Mouse (Mus musculus) CH12.LX (cell line): ENCODE measurements around the gene Gm49396. TPM values are rescaled to one million over a fixed set of nuclear protein-coding genes. Genes with fewer than 3 reads are reported as not detected.
A peak's percentile ranks its signal among the peaks of the same experiment; 100 is the strongest.

Experiments
- DNase-seq: peaks from one replicate; pipeline ENCODE4 v3.0.0-alpha.2; 2013; ENCODE audit errors: extremely low read depth
- H3K27ac ChIP-seq: 2 replicates; pipeline ENCODE4 v1.5.1; 2012; ENCODE audit warnings: low read depth, mild to moderate bottlenecking, control low read depth, moderate library complexity; ENCODE audit not compliant: insufficient read depth
- H3K27me3 ChIP-seq: replicated peaks from 2 replicates; pipeline ENCODE3; 2012; ENCODE audit warnings: inconsistent platforms
- H3K36me3 ChIP-seq, 2 experiments: replicated peaks in 1 of 2; 2 replicates each; pipeline versions ENCODE3 to v1.6.1; 2012; ENCODE audit warnings: inconsistent platforms in 1 of 2, low read length in 1 of 2, mild to moderate bottlenecking in 1 of 2, mixed read lengths in 1 of 2, moderate library complexity in 1 of 2; ENCODE audit not compliant: control insufficient read depth in 1 of 2, insufficient read depth in 1 of 2
- H3K4me1 ChIP-seq, 2 experiments: 2 replicates each; pipeline ENCODE4 v1.6.1; 2012; ENCODE audit warnings: inconsistent platforms in 1 of 2, moderate library complexity in 1 of 2; ENCODE audit not compliant: insufficient read depth in 2 of 2, control insufficient read depth in 1 of 2
- H3K4me2 ChIP-seq: 2 replicates; pipeline ENCODE4 v1.6.1; 2012; ENCODE audit warnings: low read depth, mild to moderate bottlenecking, control low read depth; ENCODE audit not compliant: poor library complexity, insufficient read depth, severe bottlenecking
- H3K4me3 ChIP-seq, 3 experiments: fragments of 150-350 bp in 1 of 3; sonication (generic) in 1 of 3; replicated peaks in 1 of 3; 2 replicates each; pipeline versions ENCODE3 to v1.5.1; 2011 to 2012; ENCODE audit warnings: low read depth in 2 of 3, low read length in 2 of 3, mild to moderate bottlenecking in 2 of 3, moderate library complexity in 2 of 3, control low read depth in 1 of 3, improper control_type of control experiment in 1 of 3, inconsistent platforms in 1 of 3, mixed read lengths in 1 of 3; ENCODE audit not compliant: poor library complexity in 1 of 3
- H3K79me2 ChIP-seq: replicated peaks from 2 replicates; pipeline ENCODE4 v1.6.1; 2012; ENCODE audit warnings: mild to moderate bottlenecking, moderate library complexity; ENCODE audit not compliant: control insufficient read depth, poor library complexity, insufficient read depth, severe bottlenecking; ENCODE audit errors: extremely low read depth
- H3K9ac ChIP-seq: 2 replicates; pipeline ENCODE4 v1.6.1; 2012; ENCODE audit warnings: low read depth, mild to moderate bottlenecking, control low read depth, moderate library complexity; ENCODE audit not compliant: insufficient read depth
- H3K9me3 ChIP-seq: replicated peaks from 2 replicates; pipeline ENCODE3; 2012; ENCODE audit warnings: low read length, inconsistent platforms, mixed read lengths
- CHD1 ChIP-seq: IDR thresholded peaks from 2 replicates; pipeline ENCODE4 v1.6.1; 2012; ENCODE audit warnings: low read depth, low read length, improper control_type of control experiment, inconsistent platforms
- CHD2 ChIP-seq: IDR thresholded peaks from 2 replicates; pipeline ENCODE4 v1.6.1; 2011; ENCODE audit warnings: low read length, improper control_type of control experiment
- CTCF ChIP-seq, 2 experiments: IDR thresholded peaks in 1 of 2; conservative IDR thresholded peaks in 1 of 2; 2 replicates each; pipeline ENCODE4 v1.5.1; 2011 to 2012; ENCODE audit warnings: low read depth in 2 of 2, low read length in 2 of 2, improper control_type of control experiment in 1 of 2, inconsistent platforms in 1 of 2, mild to moderate bottlenecking in 1 of 2, moderate library complexity in 1 of 2
- ETS1 ChIP-seq: conservative IDR thresholded peaks from 2 replicates; pipeline ENCODE4 v1.6.1; 2012; ENCODE audit warnings: low read depth, mild to moderate bottlenecking, inconsistent platforms, low read length, improper control_type of control experiment, moderate library complexity
- GABPA ChIP-seq: IDR thresholded peaks from 2 replicates; pipeline ENCODE4 v1.6.1; 2012; ENCODE audit warnings: low read depth, low read length, improper control_type of control experiment, inconsistent platforms; ENCODE audit not compliant: insufficient replicate concordance
- JUN ChIP-seq: IDR thresholded peaks from 2 replicates; pipeline ENCODE4 v1.6.1; 2011; ENCODE audit warnings: low read depth, mild to moderate bottlenecking, low read length, improper control_type of control experiment, moderate library complexity; ENCODE audit not compliant: insufficient read depth
- MAFK ChIP-seq: IDR thresholded peaks from 2 replicates; pipeline ENCODE4 v1.6.1; 2011; ENCODE audit warnings: low read length, improper control_type of control experiment; ENCODE audit not compliant: insufficient replicate concordance
- NRF1 ChIP-seq: IDR thresholded peaks from 2 replicates; pipeline ENCODE4 v1.6.1; 2014; ENCODE audit warnings: low read depth, mild to moderate bottlenecking, inconsistent platforms, low read length, improper control_type of control experiment, moderate library complexity
- POLR2AphosphoS2 ChIP-seq: IDR thresholded peaks from 2 replicates; pipeline ENCODE4 v1.6.1; 2011; ENCODE audit warnings: low read depth, low read length, improper control_type of control experiment
- SMC3 ChIP-seq: IDR thresholded peaks from 2 replicates; pipeline ENCODE4 v1.6.1; 2011; ENCODE audit warnings: low read depth, low read length, improper control_type of control experiment
- USF1 ChIP-seq: IDR thresholded peaks from 2 replicates; pipeline ENCODE4 v1.6.1; 2014; ENCODE audit warnings: low read depth, mild to moderate bottlenecking, inconsistent platforms, low read length, improper control_type of control experiment
- USF2 ChIP-seq: conservative IDR thresholded peaks from 2 replicates; pipeline ENCODE4 v1.6.1; 2011; ENCODE audit warnings: low read depth, low read length, improper control_type of control experiment
- ZC3H11A ChIP-seq: IDR thresholded peaks from 2 replicates; pipeline ENCODE4 v1.6.1; 2012; ENCODE audit warnings: low read depth, mild to moderate bottlenecking, inconsistent platforms, low read length, improper control_type of control experiment
- ZKSCAN1 ChIP-seq: IDR thresholded peaks from 2 replicates; pipeline ENCODE4 v1.6.1; 2012; ENCODE audit warnings: low read depth, inconsistent platforms, low read length, improper control_type of control experiment, borderline replicate concordance
- ZNF384 ChIP-seq: IDR thresholded peaks from 2 replicates; pipeline ENCODE4 v1.6.1; 2012; ENCODE audit warnings: low read depth, low read length, improper control_type of control experiment, inconsistent platforms
- dilution Hi-C: fragments of 300-500 bp; cut with MboI; formaldehyde crosslinking; loops from 2 replicates; pipeline ENCODE4 v1.14.3; 2020; ENCODE audit warnings: low sequenced_read_pairs; ENCODE audit not compliant: extremely low pct_unique_long_range_greater_than_20kb, extremely low pct_ligation_motif_present
- in situ Hi-C: fragments of 300-500 bp; cut with MboI; formaldehyde crosslinking; loops from 3 replicates; pipeline ENCODE4 v1.14.3; 2019; ENCODE audit warnings: low sequenced_read_pairs, low pct_ligation_motif_present, low pct_unique_long_range_greater_than_20kb, mixed read lengths
- polyA plus RNA-seq: library from polyadenylated mRNA; unstranded; fragments of >175 nt; gene quantifications from 2 replicates; pipeline ENCODE4 v1.2.1, GENCODE M21; 2012; ENCODE audit warnings: low read depth; ENCODE audit not compliant: insufficient read length
- total RNA-seq, 2 experiments: library from RNA; depleted of rRNA; stranded (reverse); fragments of 300-350 nt in 1 of 2; fragments of >200 nt in 1 of 2; gene quantifications; 2 replicates each; pipeline ENCODE4 v1.2.3; 2012 to 2014

Gm49396 gene
- total and polyA plus RNA-seq, 3 experiments, result 1.9 to 3.3 (median 2.7) TPM

GRCm38 (mm10) chr7:30515003-30515760 lies 48.0 kb upstream of the Gm49396 start:
- 0 out of 4 replicates have a peak, but pooled peaks cover 0 to 2% of the 10 kb centered on the region in 2 experiments for H3K4me1 ChIP-seq
- H3K27me3 ChIP-seq, result peaks cover 40% of the 10 kb centered on the region
- H3K27ac ChIP-seq, result no peak overlapping the region
- dilution Hi-C loops, result no loop called here
- H3K36me3 ChIP-seq, result no peaks in the 10 kb centered on the region
- no peak overlapping the region for H3K9ac ChIP-seq
- no peaks in the 10 kb centered on the region for H3K79me2 ChIP-seq
- DNase-seq, result no peak
- no peaks in the 10 kb centered on the region for H3K9me3 ChIP-seq
- H3K4me2 ChIP-seq, result no peak overlapping the region
- TF ChIP-seq GABPA, result no peak
- TF ChIP-seq ZC3H11A, result no peak
- TF ChIP-seq CTCF (conservative IDR thresholded peaks at IDR 0.05 in 1 of 2, IDR thresholded peaks at IDR 0.05 in 1 of 2; ENCODE audit: low read depth in 2 of 2, low read length in 2 of 2), result no peak
- TF ChIP-seq SMC3, result no peak
- TF ChIP-seq CHD1, result no peak
- no peak for TF ChIP-seq NRF1
- no peak for TF ChIP-seq CHD2
- TF ChIP-seq JUN, result no peak
- no peak for TF ChIP-seq ZNF384
- no peak for TF ChIP-seq POLR2AphosphoS2
- no peak for TF ChIP-seq USF2
- TF ChIP-seq ZKSCAN1, result no peak
- no peak for TF ChIP-seq ETS1
- in situ Hi-C loops, result no loop called here
- H3K4me3 ChIP-seq, result no peak overlapping the region

DNA sequence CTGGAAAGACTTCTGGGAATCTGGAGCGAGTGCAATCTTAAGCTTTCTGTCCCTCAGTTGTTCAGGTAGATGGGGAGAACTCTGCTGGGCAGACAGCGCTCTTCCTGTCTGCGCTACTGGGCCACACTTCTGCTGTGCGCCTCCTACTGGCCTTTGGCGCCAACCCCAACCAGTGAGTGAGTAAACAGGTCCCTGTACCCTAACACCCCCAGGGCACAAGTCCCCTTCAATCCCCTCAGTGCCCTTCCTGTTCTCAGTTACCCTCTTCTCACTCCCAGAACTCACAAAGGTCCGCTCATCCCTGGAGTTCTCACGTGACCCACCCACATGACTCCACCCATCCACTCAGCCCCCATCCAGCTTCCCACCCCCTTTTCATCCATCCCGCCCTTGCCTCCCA lies 44.8 kb upstream of the Gm49396 start:
- Histone ChIP-seq H3K79me2 (no peaks in the 10 kb centered on the region), H3K4me2 (no peak overlapping the region), H3K9me3 (no peaks in the 10 kb centered on the region), H3K9ac (no peak overlapping the region), H3K4me1 (peaks cover 0 to 3% of the 10 kb centered on the region in 2 experiments; a peak in 1 of 4 replicates), H3K27me3 (peaks cover 16% of the 10 kb centered on the region), H3K36me3 (peaks cover 0 to 8% of the 10 kb centered on the region in 2 experiments), H3K27ac (no peak overlapping the region), H3K4me3 (no peak overlapping the region)
- dilution Hi-C loops (no loop called here), in situ Hi-C loops (no loop called here)
- TF ChIP-seq MAFK (no peak), ZNF384 (no peak), CHD2 (no peak), CTCF (conservative IDR thresholded peaks at IDR 0.05 in 1 of 2, IDR thresholded peaks at IDR 0.05 in 1 of 2; ENCODE audit: low read depth in 2 of 2, low read length in 2 of 2) (peak in 1 of 2 experiments; percentile 42; a peak in 2 of 4 replicates), USF1 (no peak)
- no peak for DNase-seq
